In genomic region chr11:53707718-53708009, GRCm38 (mm10) we compare ENCODE assay signal across 9 mouse cellular contexts. TPM values are rescaled to one million over a fixed set of nuclear protein-coding genes. Genes with fewer than 3 reads are reported as not detected.
A peak's percentile ranks its signal among the peaks of the same experiment; 100 is the strongest.
DNase-seq lines count a peak whose midpoint lies in the region; ATAC-seq and TF ChIP-seq lines count a peak whose summit lies in the region.
"Had no signal": no experiment of that assay in that cellular context is flagged by ENCODE, and none has a peak within 500 bp of the region (broad histone marks: within the 10 kb centered on the region; RNA-seq: fewer than 3 reads in every experiment).

No protein-coding gene starts in this region.

- ATAC-seq in lung, embryonic 16.5 days (ENCODE audit: low read depth), result no peak
- no peak for ATAC-seq in limb, embryonic 12.5 days (ENCODE audit: insufficient number of reproducible peaks, insufficient read depth, low FRiP score, low TSS enrichment, low read depth)
- ATAC-seq in stomach, embryonic 14.5 days (ENCODE audit: insufficient number of reproducible peaks, insufficient read depth, low FRiP score, low read depth), result no peak

- TF ChIP-seq CTCF in lung, adult 2 months (IDR thresholded peaks at IDR 0.05; ENCODE audit: insufficient read depth, low read length), result no peak

- H3K4me1 ChIP-seq in lung, embryonic 16.5 days (replicated peaks; ENCODE audit: control insufficient read depth, insufficient read depth, low read length), result peaks cover 7% of the 10 kb centered on the region; the same call in 1 of the 2 replicates
- H3K4me1 ChIP-seq in lung, adult 2 months (ENCODE audit: control insufficient read depth, insufficient read depth, low read length), result no peaks in the 10 kb centered on the region
- H3K4me1 ChIP-seq in forebrain, embryonic 10.5 days, result peaks cover 21% of the 10 kb centered on the region
- H3K4me1 ChIP-seq in limb, embryonic 12.5 days (replicated peaks), result peaks cover 11% of the 10 kb centered on the region; the same call in 1 of the 2 replicates
- H3K4me1 ChIP-seq in stomach, embryonic 14.5 days (ENCODE audit: control insufficient read depth, insufficient read depth, low read length), result 0 out of 2 replicates have a peak, but pooled peaks cover 3% of the 10 kb centered on the region

- DNase-seq in lung, adult 2 months, result no peak
- DNase-seq in forebrain, embryonic 10.5 days (ENCODE audit: extremely low spot score, low spot score), result no peak
- DNase-seq in gastrocnemius, adult 8-10 months (ENCODE audit: low spot score in 2 of 2), result no peak
- no peak for DNase-seq in MN1 (ENCODE audit: low spot score)
- no peak for DNase-seq in frontal cortex, postnatal 10 days (ENCODE audit: low spot score in 2 of 2)

- H3K9ac ChIP-seq in lung, embryonic 16.5 days (ENCODE audit: low read length), result peak overlapping the region; percentile 77
- H3K9ac ChIP-seq in limb, embryonic 12.5 days (replicated peaks), result no peak overlapping the region
- H3K9ac ChIP-seq in stomach, embryonic 14.5 days (replicated peaks; ENCODE audit: low read depth, low read length), result peak overlapping the region; percentile 77; the same call in 1 of the 2 replicates

- TF ChIP-seq POLR2A in lung, adult 2 months (IDR thresholded peaks at IDR 0.05; ENCODE audit: borderline replicate concordance, extremely low read depth, low read depth, low read length), result no peak

- H3K4me2 ChIP-seq in lung, embryonic 16.5 days (ENCODE audit: low read depth, low read length), result peak overlapping the region; percentile 88
- H3K4me2 ChIP-seq in limb, embryonic 12.5 days, result peak overlapping the region; percentile 85
- peak overlapping the region; percentile 63 for H3K4me2 ChIP-seq in stomach, embryonic 14.5 days (replicated peaks; ENCODE audit: low read depth, low read length)

- no peak overlapping the region for H3K27ac ChIP-seq in lung, embryonic 16.5 days (ENCODE audit: low read length)
- peak overlapping the region; percentile 93 for H3K27ac ChIP-seq in forebrain, embryonic 10.5 days
- H3K27ac ChIP-seq in limb, embryonic 12.5 days, result no peak overlapping the region
- H3K27ac ChIP-seq in stomach, embryonic 14.5 days (ENCODE audit: low read length), result peak overlapping the region; percentile 87; the same call in 1 of the 2 replicates

- no peaks in the 10 kb centered on the region for H3K27me3 ChIP-seq in lung, embryonic 16.5 days (ENCODE audit: control insufficient read depth, insufficient read depth, low read depth, low read length)
- H3K27me3 ChIP-seq in forebrain, embryonic 10.5 days (ENCODE audit: poor library complexity, severe bottlenecking), result no peaks in the 10 kb centered on the region
- no peaks in the 10 kb centered on the region for H3K27me3 ChIP-seq in limb, embryonic 12.5 days
- no peaks in the 10 kb centered on the region for H3K27me3 ChIP-seq in stomach, embryonic 14.5 days (ENCODE audit: control insufficient read depth, insufficient read depth, low read length)

- WGBS in lung, embryonic 16.5 days, result 79% methylated on average over 3 of the region's 3 CpGs
- WGBS in lung, adult 2 months, result 64% methylated on average over 3 of the region's 3 CpGs
- 83% methylated on average over 3 of the region's 3 CpGs for WGBS in forebrain, embryonic 10.5 days
- WGBS in limb, embryonic 12.5 days, result 84% methylated on average over 3 of the region's 3 CpGs
- WGBS in stomach, embryonic 14.5 days, result 83% methylated on average over 3 of the region's 3 CpGs

- H3K4me3 ChIP-seq in lung, embryonic 16.5 days (ENCODE audit: low read length), result peak overlapping the region; percentile 82
- no peak overlapping the region for H3K4me3 ChIP-seq in lung, adult 2 months (replicated peaks; ENCODE audit: extremely low read depth, low read depth, low read length)
- peak overlapping the region; percentile 83 for H3K4me3 ChIP-seq in forebrain, embryonic 10.5 days
- peak overlapping the region; percentile 76 for H3K4me3 ChIP-seq in limb, embryonic 12.5 days (replicated peaks)
- H3K4me3 ChIP-seq in stomach, embryonic 14.5 days (ENCODE audit: low read depth, low read length), result peak overlapping the region; percentile 77

- no peaks in the 10 kb centered on the region; the same call in 1 of the 2 replicates for H3K36me3 ChIP-seq in lung, embryonic 16.5 days (ENCODE audit: control insufficient read depth, insufficient read depth, low read length)
- peaks cover 13% of the 10 kb centered on the region for H3K36me3 ChIP-seq in forebrain, embryonic 10.5 days (replicated peaks)
- no peaks in the 10 kb centered on the region; the same call in 1 of the 2 replicates for H3K36me3 ChIP-seq in limb, embryonic 12.5 days
- peaks cover 5% of the 10 kb centered on the region for H3K36me3 ChIP-seq in stomach, embryonic 14.5 days (ENCODE audit: control insufficient read depth, insufficient read depth, low read length)

- H3K9me3 ChIP-seq in lung, embryonic 16.5 days (ENCODE audit: control insufficient read depth, low read length), result no peaks in the 10 kb centered on the region
- no peaks in the 10 kb centered on the region for H3K9me3 ChIP-seq in forebrain, embryonic 10.5 days
- no peaks in the 10 kb centered on the region for H3K9me3 ChIP-seq in limb, embryonic 12.5 days
- H3K9me3 ChIP-seq in stomach, embryonic 14.5 days (ENCODE audit: control insufficient read depth, low read depth, low read length), result no peaks in the 10 kb centered on the region

RNA-seq across cellular contexts. Expression of gene Rad50, which starts 0.5 kb away (rescaled TPM):
- polyA plus RNA-seq in lung, embryonic 16.5 days (2015; fragmentation: Nextera tagmentation; extraction: Ambion mirVana), result 29.5 and 33.7 TPM in 2 replicates
- polyA plus RNA-seq in lung, adult 2 months (2012; rRNA removed), result 4.3 and 6.7 TPM in 2 replicates
- 27.4 and 27.8 TPM in 2 replicates for polyA plus RNA-seq in forebrain, embryonic 10.5 days (2016; fragmentation: Nextera tagmentation; extraction: Ambion mirVana)
- polyA plus RNA-seq in limb, embryonic 12.5 days (2016; fragmentation: Nextera tagmentation; extraction: Ambion mirVana), result 30.1 and 30.5 TPM in 2 replicates
- polyA plus RNA-seq in stomach, embryonic 14.5 days (2014; fragmentation: Nextera tagmentation; extraction: Ambion mirVana), result 28.9 and 32.8 TPM in 2 replicates
- 1 to 10 TPM; 3.8 to 4.7 (median 4.5) TPM for total RNA-seq in gastrocnemius, adult 8-10 months (2022)

RNA-seq across cellular contexts. Expression of gene Il5, which starts 12.9 kb away (rescaled TPM):
- not detected in 2 replicates for polyA plus RNA-seq in lung, embryonic 16.5 days (2015; fragmentation: Nextera tagmentation; extraction: Ambion mirVana)
- polyA plus RNA-seq in lung, adult 2 months (2012; rRNA removed), result 0.07 and 0.14 TPM in 2 replicates
- polyA plus RNA-seq in forebrain, embryonic 10.5 days (2016; fragmentation: Nextera tagmentation; extraction: Ambion mirVana), result 0.11 TPM in 1 of 2 replicates, not detected in the other
- not detected in 2 replicates for polyA plus RNA-seq in limb, embryonic 12.5 days (2016; fragmentation: Nextera tagmentation; extraction: Ambion mirVana)
- polyA plus RNA-seq in stomach, embryonic 14.5 days (2014; fragmentation: Nextera tagmentation; extraction: Ambion mirVana), result not detected in 2 replicates
- total RNA-seq in gastrocnemius, adult 8-10 months (2022), result not detected
- total RNA-seq: adrenal gland, postnatal 10 days had no signal

Comparison
In these comparisons a context has a peak if more than half of its experiments do, and no peak if none do; other contexts are left out.
1. H3K27ac ChIP-seq: peak in forebrain, embryonic 10.5 days (single experiment) and stomach, embryonic 14.5 days (single experiment); none in lung, embryonic 16.5 days (single experiment) and limb, embryonic 12.5 days (single experiment).
2. Peak in every context shown above with its lines, with median percentiles within 50 percentile points of each other: H3K4me2 ChIP-seq.